Mouse (Mus musculus) common myeloid progenitor, adult 5-6 weeks (primary cell): ENCODE data around the gene Dusp7. TPM values are rescaled to one million over a fixed set of nuclear protein-coding genes. Genes with fewer than 3 reads are reported as not detected.

Experiments
- ATAC-seq: replicated peaks from 2 replicates; pipeline ENCODE4 v1.8.0; 2016; ENCODE audit warnings: low read depth, mild to moderate bottlenecking, moderate TSS enrichment, inconsistent platforms; ENCODE audit not compliant: poor library complexity, severe bottlenecking
- total RNA-seq: library from RNA; stranded (forward); fragments of 200-1000, 187-1606 nt; gene quantifications from 2 replicates; pipeline ENCODE4 v1.2.3, GENCODE M21; 2017

Dusp7 gene
- total RNA-seq, 1 experiment from 2014 or later: 10.1 TPM

DNA sequence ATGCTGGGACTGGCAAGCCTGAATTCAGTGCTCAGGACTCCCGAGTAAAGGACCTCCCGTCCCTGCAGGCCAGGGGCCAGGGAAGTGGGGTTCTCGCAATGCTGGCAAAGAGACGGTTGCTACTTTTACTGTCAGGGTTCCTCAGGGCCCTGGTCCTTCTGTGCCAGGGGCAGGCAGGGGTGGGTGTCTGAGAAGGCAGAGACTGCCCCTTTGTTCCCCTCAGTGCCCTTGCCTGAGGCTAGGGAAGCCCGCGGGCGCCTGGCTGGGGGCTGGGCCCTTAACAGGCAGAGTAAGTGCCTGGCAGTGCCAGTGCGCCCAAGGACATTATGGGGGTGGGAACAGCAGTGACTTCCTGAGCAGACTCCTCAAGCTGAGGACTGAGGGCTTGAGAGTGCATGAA lies 8.8 kb downstream of the Dusp7 start:
- no peak for ATAC-seq

DNA sequence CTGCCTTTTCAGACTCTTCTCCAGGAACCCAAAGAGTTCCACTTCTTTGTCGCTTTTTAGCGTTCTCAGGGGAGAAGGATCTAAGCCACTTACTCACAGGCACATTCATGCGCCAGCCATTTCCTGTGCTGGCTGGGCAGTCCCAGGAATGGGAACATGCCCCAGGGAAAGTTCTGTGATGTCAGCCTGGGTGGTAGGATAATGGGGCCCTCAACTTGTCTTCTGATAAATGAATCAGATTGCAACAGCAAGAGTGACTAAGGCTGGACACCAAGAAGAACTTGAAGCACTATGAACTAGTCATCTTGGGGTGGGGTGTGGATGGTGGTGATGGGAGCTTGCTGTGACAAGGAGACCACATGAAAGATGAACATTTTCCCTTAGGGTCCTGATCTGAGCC lies 9.6 kb downstream of the Dusp7 start:
- ATAC-seq: no peak

DNA sequence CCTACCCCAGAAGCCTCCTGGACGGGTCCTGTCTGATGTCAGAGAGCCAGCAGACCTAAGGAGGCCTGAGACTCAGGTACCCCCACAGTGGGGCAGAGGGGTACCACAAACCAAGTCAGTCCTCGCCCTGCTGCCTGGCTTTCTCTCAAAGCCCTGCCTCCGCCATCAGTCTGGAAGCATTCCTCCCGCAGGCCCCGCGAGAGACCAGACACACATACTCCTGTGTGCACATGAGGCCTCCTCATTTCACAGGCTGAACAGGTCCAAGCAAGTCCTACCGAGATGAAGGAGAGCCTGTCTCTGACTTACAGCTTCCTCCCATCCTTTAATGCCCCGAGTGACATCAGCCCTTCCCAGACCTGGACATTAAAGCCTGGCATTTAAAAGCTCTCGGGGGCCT lies 10.3 kb downstream of the Dusp7 start:
- ATAC-seq: no peak

DNA sequence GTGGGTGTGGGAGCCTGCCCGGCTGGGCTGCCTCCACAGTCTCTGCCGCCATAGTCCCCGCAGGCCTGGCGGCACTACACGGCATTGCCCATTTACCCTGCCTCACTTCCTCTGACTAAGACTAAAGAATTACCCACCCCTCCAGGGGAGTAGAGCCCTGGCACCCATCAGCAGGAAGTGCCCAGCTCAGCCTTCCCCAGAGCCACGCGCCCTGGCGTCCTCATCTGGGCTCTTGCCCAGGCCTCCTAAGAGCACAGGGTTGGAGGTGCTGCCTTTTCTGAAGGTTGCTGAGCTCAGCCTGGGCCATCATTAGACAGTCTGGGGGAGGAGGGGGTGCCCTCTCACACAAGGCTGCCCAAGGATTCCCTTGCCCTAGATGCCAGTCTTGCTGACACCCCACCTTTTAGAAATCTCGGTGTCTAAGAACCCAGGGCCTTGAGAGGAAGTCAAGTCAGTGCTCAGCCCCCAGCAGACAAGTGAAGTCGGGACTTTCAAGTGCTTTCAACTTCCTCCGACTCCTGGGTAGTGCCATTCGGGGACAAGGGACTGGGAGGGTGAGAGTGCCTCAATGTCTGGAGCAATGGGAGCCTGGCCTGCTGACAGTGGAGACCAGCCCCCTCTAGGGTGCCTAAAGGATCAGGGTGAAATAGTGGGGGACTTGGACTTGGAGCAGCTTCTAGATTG lies 17.9 kb downstream of the Dusp7 start:
- peak; percentile 72 for ATAC-seq

DNA sequence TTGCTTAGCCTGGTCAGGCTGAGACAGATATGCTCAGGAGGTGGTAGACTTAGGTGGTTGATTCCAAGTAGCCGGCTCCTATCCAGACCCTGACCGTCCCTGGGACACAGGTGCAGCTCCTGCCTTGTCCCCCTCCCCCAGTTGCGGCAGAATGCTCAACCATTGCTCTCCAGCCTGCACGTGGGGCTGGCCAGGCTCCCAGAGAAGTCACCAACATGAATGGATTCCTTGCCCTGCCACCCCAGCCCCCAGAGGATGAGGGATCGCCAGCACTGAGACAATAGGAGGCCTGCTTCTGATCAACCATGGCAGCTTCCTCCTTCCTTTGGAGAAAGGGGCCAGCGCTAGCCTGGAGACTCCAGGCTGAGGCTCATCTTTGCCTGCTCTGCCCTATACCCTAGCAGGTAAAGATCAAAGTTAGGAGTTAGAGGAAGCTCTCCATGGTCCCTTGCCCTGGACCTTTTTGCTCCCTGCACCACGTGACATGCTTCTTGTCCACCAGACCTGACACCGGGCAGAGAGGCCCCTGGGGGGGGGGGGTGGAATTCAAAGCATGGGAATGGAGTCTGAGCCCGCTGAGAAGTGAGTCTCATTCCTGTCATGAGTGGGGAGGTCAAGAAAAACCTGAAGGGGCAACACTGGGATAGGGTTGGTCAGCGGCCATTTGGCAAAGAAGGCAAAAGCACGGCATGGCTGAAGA lies 24.5 kb downstream of the Dusp7 start:
- no peak for ATAC-seq

DNA sequence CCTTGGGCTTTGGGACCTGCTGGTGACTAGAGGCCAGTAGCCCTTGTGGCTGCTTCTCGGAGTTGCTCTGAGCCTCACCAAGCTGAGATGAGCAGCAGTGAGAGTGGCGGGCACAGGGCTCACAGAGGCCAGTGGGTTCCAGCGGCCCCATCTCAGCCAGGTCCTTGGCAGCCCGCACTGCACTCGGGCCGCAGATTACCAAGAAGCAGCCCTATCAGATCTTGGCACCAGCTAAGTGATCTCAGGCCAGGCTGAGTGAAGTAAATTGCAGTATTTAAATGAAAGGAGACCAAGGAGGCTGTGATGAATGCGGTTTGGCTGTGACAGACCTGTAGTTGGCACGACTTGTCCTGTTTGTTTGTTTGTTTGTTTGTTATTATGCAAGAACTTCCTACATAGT lies 25.1 kb downstream of the Dusp7 start:
- no peak for ATAC-seq

DNA sequence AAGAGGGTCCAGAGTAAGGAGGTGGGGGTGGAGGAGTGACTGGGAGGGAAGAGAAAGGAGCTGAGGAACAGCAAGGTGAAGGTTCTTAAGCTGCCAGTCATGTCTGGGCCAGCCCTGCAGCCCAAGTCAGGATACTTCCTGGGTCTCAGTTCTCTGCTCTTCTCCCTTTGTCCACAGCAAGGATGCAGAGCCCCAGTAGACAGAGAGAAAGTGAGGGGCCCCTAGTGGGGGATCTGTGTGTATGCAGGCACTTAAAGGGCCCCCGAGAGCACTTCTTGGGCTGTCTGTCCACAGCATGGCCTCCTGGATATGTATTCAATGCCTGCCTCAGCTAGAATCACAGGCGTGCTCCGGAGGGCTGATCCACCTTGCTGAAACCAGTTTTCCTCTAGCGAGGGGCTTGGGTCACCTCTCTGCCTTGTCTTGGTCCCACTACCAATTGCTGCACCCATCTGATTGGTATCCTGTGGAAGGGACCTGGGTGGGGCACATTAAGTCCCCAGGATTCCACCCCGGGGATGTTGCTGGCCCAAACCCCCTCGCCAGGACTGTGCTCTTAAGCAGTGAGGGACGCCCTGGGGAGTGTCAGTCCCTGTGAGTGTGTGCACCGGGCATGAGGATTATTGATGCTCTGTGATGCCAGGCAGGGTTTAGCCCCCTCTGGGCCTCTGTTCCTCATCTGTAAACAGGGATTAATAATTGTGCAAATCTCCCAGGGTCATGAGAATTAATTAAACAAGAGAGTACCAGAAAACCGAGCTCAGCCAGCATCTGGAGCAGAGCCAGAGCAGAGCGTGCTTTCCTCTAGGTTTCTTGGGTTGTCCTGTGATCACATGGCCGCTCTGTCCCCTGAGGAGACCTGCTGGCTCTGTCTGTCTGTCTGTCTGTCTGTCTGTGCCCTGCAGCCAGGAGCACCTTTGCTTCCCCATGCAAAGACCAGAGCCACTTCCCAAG lies 26.5 kb downstream of the Dusp7 start:
- peak; percentile 89 for ATAC-seq

DNA sequence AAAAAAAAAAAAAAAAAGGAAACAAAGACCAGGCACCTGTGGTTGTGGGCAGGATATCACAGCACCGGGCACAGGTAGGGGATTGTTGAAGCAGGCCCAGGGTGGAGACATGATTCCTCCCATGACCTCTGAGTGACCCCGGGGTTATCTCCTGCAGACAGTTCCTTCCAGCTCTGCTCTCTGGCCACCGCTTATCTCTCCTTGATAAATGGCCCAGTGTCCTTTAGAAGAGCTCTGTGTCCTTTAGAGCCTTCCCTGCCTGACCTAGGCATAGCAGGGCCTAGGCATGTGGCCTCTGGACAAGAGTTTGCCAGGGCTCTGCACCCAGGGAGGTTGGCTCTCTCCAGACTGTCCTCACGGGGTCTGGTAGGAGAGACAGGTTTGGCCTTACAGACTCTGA lies 29.3 kb downstream of the Dusp7 start:
- ATAC-seq: no peak

DNA sequence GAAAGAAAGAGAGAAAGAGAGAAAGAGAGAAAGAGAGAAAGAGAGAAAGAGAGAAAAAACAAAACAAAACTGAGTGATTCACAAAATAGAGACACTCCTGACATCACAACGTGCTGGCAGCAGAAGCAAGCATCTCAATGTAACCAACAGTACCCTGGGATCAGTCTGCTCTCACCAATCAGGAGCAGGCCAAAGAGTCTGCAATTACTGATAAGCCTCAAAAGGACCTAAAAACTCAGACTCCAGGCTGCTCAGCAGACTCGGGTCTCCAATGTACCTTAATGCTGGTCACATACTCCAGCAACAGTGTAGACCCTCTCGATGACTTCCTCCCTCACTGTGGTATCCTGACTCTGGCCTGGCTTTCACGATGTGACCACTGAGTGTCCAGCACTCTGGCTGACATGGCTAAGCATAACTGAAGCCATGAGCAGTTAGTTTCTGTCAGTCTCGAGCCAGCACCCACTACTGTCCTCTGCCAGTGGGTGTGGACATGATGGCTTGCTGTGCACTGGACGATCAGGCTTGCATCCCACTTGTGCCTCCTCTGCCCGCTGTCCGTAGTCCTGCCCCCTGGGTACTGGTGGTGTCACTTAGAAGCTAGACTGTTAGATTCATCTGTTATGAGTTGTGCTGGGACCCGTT lies 30.4 kb downstream of the Dusp7 start:
- ATAC-seq: peak; percentile 54

DNA sequence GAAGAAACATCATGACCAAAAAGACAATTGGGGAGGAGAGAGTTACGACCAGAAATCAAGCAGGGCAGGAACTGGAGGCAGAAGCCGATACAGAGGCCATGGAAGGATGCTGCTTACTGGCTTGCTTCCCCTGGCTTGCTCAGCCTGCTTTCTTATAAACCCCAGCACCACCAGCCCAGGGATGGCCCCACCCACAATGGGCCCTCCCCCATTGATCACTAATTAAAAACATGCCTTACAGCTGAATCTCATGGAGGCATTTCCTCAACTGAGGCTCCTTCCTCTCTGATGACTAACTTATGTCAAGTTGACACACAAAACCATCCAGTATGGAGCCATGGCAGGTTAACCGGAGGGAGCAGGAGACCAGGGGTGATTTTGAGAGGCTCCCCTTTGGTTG lies 31.4 kb downstream of the Dusp7 start:
- ATAC-seq: no peak

DNA sequence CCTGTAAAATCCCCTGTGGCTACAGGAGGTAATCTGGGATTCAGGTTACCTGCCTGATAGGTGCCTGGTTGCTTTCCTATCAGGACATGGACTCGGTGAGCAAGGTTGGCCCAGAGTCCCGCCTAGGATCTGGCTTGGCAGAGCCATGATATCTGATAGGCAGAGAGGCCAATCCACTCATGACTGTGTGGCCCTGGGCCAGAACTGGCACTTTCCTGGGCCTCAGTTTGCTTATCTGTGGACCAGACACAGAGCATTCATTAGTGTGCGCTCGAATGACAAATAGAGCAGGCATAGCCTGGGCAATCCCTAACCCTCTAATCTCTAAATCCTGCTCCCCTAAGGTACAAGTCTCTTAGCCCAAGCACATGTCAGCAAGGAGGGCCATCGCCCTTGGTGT lies 33.7 kb downstream of the Dusp7 start:
- no peak for ATAC-seq

DNA sequence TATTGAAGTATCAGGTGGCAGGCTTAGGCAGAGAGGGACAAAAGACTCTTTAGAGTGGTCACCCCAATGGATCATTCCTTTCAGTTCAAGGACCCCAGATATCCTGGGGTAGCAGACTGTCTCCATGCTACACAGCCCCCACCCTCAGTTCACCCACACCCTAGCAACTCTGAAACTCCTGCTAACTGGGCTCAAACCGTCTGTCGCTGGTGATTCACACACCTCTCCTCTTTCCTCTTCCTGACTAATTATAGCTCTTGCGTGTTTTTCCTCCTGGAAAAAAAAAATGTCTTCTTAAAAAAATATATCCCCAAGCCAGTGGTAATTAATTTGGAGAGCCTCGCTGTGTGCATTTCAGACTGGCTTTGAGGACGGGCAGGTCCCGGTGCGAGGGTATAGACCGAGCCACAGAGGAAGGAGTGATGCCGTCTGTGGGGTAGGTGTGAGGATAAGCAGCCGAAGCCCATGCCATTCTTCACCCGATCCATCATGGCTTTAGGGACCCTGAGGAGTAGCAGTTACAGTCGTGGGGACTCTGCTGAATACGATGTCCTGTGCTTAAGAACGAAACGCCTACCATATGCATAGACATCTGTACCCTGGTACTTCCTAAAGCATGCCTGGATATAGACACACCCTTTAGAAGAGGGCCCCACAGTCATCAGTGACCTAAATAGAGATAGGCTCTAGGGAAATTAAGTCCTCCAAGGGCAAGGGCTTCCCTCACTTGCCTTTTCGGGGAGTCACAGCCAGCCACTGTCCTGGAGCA lies 34.4 kb downstream of the Dusp7 start:
- ATAC-seq: no peak

DNA sequence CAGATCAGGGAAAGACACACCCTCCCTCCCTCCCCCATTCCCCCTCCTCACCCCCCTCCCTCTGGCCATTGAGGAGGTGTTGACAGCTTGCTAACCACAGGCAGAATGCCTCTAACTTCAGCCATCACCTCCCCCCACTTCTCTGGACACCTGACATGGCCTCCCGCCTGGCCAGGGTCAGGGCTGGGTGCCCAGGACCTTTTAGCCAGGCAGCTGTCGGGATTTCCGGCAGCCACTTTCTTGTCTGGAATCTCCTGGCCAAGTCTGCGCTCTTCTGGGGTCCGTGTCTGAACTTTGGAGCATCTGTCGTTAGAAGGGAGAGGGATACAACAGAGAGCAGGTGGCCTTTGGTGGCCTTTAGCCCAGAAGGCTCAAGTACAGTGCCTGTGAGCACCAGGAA lies 36.8 kb downstream of the Dusp7 start:
- ATAC-seq: no peak

DNA sequence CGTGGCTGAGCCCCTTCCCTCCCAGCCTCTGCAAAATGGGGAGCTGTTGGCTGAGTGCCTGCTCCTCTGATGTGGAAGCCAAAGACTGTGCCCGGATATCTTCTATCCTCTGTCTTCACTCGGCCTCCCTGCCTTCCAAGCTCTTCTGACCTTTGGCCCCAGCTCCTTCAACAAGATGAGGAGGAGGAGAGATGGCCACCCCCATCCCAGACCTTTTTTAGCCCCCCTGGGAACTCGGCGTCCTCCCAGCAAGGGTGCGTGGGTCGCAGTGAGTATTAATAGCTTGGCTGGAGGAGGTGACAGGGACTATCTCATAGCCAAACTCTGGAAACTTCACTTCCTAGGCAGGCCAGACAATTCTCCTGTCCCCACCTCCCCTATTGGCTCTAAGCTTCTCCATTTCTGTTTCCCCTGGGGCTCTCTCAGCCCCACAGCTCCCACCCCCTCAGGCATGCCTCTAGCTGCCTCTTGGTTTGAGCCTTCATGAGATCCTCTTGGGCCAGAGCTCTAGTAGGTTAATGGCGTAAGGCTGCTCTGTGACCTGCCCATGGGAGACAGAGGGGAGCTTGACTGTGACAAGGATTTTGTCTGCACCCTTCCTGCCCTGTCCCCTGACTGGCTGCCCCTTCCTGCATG lies 38.1 kb downstream of the Dusp7 start:
- no peak for ATAC-seq

DNA sequence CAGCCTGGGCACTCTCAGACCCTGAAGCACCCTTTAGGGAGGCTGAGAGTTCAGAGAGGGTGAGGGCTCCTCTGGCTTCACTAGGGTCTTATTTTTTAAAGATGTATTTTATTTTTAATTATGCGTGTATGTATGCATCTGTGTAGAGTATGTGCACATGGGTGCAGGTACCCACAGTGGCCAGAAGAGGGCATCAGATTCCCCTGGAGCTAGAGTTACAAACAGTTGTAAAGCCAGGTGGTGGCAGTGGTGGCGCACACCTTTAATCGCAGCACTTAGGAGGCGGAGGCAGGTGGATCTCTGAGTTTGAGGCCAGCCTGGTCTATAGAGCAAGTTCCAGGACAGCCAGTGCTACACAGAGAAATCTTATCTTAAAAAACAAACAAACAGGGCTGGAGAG lies 40.7 kb downstream of the Dusp7 start:
- no peak for ATAC-seq

DNA sequence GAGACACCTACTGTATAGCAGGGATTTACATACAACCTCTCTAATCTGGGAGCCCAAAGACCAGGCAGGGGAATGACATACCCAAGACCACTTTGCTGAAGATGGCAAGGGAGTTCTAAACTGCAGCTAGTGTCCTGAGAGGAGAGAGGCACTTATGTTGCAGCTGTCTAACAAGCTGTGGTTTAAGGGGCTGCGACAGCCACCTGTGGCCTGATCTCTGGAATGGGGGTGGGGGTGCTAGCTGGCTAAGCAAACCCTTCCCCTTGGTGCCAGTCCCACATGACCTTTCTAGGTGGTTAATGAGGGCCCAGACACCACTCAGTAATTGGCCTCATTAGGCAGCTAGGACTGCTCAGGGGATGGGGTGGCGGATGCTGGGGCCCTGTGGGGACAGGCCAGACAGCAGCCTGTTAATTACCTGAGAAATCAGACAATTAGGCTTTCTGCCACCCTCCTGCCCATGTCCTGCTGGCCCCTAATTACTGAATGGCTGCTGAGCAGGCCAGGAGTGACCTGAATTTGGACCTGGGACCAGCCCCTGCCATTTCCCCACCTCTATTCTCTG lies 41.7 kb downstream of the Dusp7 start:
- ATAC-seq: no peak

DNA sequence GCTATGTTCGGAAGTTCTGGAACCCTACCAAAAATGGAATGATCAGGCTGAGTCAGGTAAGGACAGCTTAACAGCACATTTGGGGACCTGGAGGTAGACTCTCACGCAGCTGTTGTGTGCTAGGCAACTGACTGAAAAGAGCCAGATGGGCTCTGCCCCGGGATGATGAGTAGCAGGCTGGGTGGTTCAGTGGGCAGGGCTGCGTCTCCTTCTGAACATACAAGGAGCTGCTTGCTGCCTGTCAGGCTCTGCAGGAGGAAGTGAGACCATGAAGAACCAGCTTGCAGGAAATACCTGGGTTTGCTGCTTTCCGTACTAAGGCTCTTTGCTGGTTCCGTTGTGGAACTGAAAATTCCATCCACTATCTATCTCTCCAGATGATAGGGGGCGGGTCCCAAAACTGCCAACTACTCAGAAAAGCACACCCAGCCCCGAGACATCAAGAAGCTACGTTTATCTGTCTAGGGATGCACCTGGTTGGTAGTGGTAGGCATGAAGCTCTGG lies 42.7 kb downstream of the Dusp7 start:
- peak; percentile 84 for ATAC-seq

DNA sequence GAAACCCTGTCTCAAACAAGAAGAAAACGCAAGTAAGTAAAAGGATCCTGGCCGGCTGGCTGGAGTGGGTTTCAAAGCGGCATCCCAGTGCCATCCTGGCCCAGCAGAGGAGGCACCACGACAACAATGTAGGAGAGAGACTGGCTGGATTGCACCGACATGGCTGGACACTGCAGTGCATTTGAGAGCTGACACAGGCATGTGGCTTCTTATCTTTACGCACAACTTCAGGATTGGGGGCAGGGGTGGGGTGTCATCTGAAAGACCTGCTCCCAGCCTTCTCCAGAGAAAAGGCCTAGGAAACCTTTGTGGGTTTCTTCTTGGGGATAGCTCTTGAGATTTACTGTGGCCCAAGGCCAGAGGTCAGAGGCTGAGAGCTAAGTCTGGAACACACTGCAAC lies 43.3 kb downstream of the Dusp7 start:
- peak; percentile 12; the same call in 1 of the 2 replicates for ATAC-seq

DNA sequence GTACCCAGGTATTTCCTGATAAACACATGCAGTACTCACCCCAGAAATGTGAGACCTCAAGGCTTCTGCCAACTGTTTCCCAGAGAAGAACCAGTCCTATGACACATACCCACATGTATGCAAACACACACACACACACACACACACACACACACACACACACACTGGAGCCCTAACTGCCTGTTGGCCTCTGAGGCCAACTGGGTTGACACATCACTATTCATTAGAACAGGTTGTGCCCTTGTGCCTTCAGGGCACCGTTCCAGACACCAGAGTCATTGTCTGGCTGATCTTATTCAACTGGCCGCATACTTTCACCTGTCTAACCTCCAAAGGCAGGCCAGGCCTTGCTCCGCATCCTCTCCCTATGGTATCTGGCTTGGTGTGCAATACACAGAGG lies 43.8 kb downstream of the Dusp7 start:
- no peak for ATAC-seq
